Mouse (Mus musculus) liver, embryonic 15.5 days (tissue): ENCODE data around the gene Tcf7l2. TPM values are rescaled to one million over a fixed set of nuclear protein-coding genes. Genes with fewer than 3 reads are reported as not detected.

Experiments
- ATAC-seq: fragments of 200-750 bp; cut with Nextera tagmentation; 2 replicates; pipeline ENCODE4 v1.8.0; 2017; ENCODE audit warnings: moderate number of reproducible peaks, mild to moderate bottlenecking, moderate library complexity; ENCODE audit not compliant: insufficient read depth
- H3K27ac ChIP-seq: fragments of 300-500 bp; sonication (generic); replicated peaks from 2 replicates; pipeline ENCODE4 v1.5.1; 2015; ENCODE audit warnings: mild to moderate bottlenecking, inconsistent platforms
- H3K27me3 ChIP-seq: fragments of 300-500 bp; sonication (generic); 2 replicates; pipeline ENCODE4 v1.6.1; 2015; ENCODE audit warnings: mild to moderate bottlenecking, inconsistent platforms
- H3K36me3 ChIP-seq: fragments of 300-500 bp; sonication (generic); replicated peaks from 2 replicates; pipeline ENCODE4 v1.6.1; 2015; ENCODE audit warnings: moderate library complexity, mild to moderate bottlenecking, inconsistent platforms
- H3K4me1 ChIP-seq: fragments of 300-500 bp; sonication (generic); replicated peaks from 2 replicates; pipeline ENCODE4 v1.6.1; 2015; ENCODE audit warnings: inconsistent platforms
- H3K4me2 ChIP-seq: fragments of 300-500 bp; sonication (generic); 2 replicates; pipeline ENCODE4 v1.6.1; 2015; ENCODE audit warnings: moderate library complexity, mild to moderate bottlenecking, inconsistent platforms
- H3K4me3 ChIP-seq: fragments of 300-500 bp; sonication (generic); replicated peaks from 2 replicates; pipeline ENCODE4 v1.5.1; 2015; ENCODE audit warnings: mild to moderate bottlenecking, inconsistent platforms
- H3K9ac ChIP-seq: fragments of 300-500 bp; sonication (generic); 2 replicates; pipeline ENCODE4 v1.6.1; 2015; ENCODE audit warnings: moderate library complexity, mild to moderate bottlenecking, inconsistent platforms
- H3K9me3 ChIP-seq: fragments of 300-500 bp; sonication (generic); replicated peaks from 2 replicates; pipeline ENCODE4 v1.6.1; 2016; ENCODE audit warnings: inconsistent platforms
- WGBS: fragments of 180-500 bp; shearing (Covaris S2); methylation state at CpG from one replicate; pipeline ENCODE4 v1.1.7; 2015; ENCODE audit warnings: mixed read lengths; ENCODE audit not compliant: insufficient replicate concordance; 5-methylcytosine and 5-hydroxymethylcytosine counted together
- polyA plus RNA-seq: library from polyadenylated mRNA; unstranded; fragments of >200 nt; fragmentation: Nextera tagmentation; extraction: Ambion mirVana; gene quantifications from 2 replicates; pipeline ENCODE4 v1.2.1, GENCODE M21; 2015

The Tcf7l2 gene
- polyA plus RNA-seq, 1 experiment from 2014 or later, result 19.3 TPM

- no peak for ATAC-seq
- Histone ChIP-seq H3K27me3 (no peaks in the 10 kb centered on the region), H3K27ac (no peak overlapping the region), H3K9me3 (no peaks in the 10 kb centered on the region), H3K9ac (no peak overlapping the region), H3K4me2 (no peak overlapping the region), H3K36me3 (peaks cover 15% of the 10 kb centered on the region; the same call in 1 of the 2 replicates), H3K4me1 (no peaks in the 10 kb centered on the region), H3K4me3 (no peak overlapping the region)
- WGBS, result 73% methylated on average over 5 of the region's 5 CpGs
Observed at GRCm38 (mm10) chr19:55951397-55951796, 209.8 kb downstream of the Tcf7l2 start.

- Histone ChIP-seq H3K36me3 (0 out of 2 replicates have a peak, but pooled peaks cover 10% of the 10 kb centered on the region), H3K27me3 (no peaks in the 10 kb centered on the region), H3K9ac (no peak overlapping the region), H3K27ac (no peak overlapping the region), H3K4me2 (no peak overlapping the region), H3K4me1 (no peaks in the 10 kb centered on the region), H3K9me3 (no peaks in the 10 kb centered on the region), H3K4me3 (no peak overlapping the region)
- 69% methylated on average over 3 of the region's 3 CpGs for WGBS
- ATAC-seq, result no peak
Observed at GRCm38 (mm10) chr19:55953207-55953606, 211.6 kb downstream of the Tcf7l2 start.

- ATAC-seq, result no peak
- WGBS, result 58% methylated on average over 3 of the region's 3 CpGs
- no peak overlapping the region for H3K27ac ChIP-seq
- H3K9ac ChIP-seq, result no peak overlapping the region
- H3K27me3 ChIP-seq, result no peaks in the 10 kb centered on the region
- 0 out of 2 replicates have a peak, but pooled peaks cover 4% of the 10 kb centered on the region for H3K36me3 ChIP-seq
- H3K4me2 ChIP-seq, result no peak overlapping the region
- H3K4me3 ChIP-seq, result no peak overlapping the region
- no peaks in the 10 kb centered on the region for H3K4me1 ChIP-seq
- H3K9me3 ChIP-seq, result 0 out of 2 replicates have a peak, but pooled peaks cover 2% of the 10 kb centered on the region
Observed at GRCm38 (mm10) chr19:55955126-55955525, 213.5 kb downstream of the Tcf7l2 start.

GRCm38 (mm10) chr19:55956745-55957144, 215.1 kb downstream of the Tcf7l2 start:
- ATAC-seq, result no peak

GRCm38 (mm10) chr19:55964421-55964820, 222.8 kb downstream of the Tcf7l2 start:
- H3K36me3 ChIP-seq, result no peaks in the 10 kb centered on the region
- no peak overlapping the region for H3K9ac ChIP-seq
- no peaks in the 10 kb centered on the region for H3K9me3 ChIP-seq
- no peak overlapping the region for H3K4me2 ChIP-seq
- H3K27ac ChIP-seq, result no peak overlapping the region
- no peak for ATAC-seq
- no peak overlapping the region for H3K4me3 ChIP-seq
- H3K4me1 ChIP-seq, result no peaks in the 10 kb centered on the region
- H3K27me3 ChIP-seq, result peaks cover 10% of the 10 kb centered on the region
- WGBS, result 86% methylated on average over 3 of the region's 3 CpGs

More at GRCm38 (mm10) chr19:55956745-55957144, 215.1 kb downstream of the Tcf7l2 start:
- 0 out of 2 replicates have a peak, but pooled peaks cover 2% of the 10 kb centered on the region for H3K9me3 ChIP-seq
- no peaks in the 10 kb centered on the region for H3K4me1 ChIP-seq
- H3K36me3 ChIP-seq, result no peaks in the 10 kb centered on the region
- WGBS, result 77% methylated on average over 6 of the region's 6 CpGs
- no peaks in the 10 kb centered on the region for H3K27me3 ChIP-seq
- no peak overlapping the region for H3K27ac ChIP-seq
- no peak overlapping the region for H3K4me3 ChIP-seq
- no peak overlapping the region for H3K9ac ChIP-seq
- no peak overlapping the region for H3K4me2 ChIP-seq

GRCm38 (mm10) chr19:55966066-55966465, 224.4 kb downstream of the Tcf7l2 start:
- no peak overlapping the region for H3K27ac ChIP-seq
- H3K27me3 ChIP-seq, result peaks cover 21% of the 10 kb centered on the region
- H3K4me3 ChIP-seq, result no peak overlapping the region
- H3K9me3 ChIP-seq, result no peaks in the 10 kb centered on the region
- H3K36me3 ChIP-seq, result no peaks in the 10 kb centered on the region
- H3K9ac ChIP-seq, result no peak overlapping the region
- 40% methylated on average over 7 of the region's 7 CpGs for WGBS
- H3K4me2 ChIP-seq, result no peak overlapping the region
- H3K4me1 ChIP-seq, result no peaks in the 10 kb centered on the region
- ATAC-seq, result no peak

- Histone ChIP-seq H3K9me3 (no peaks in the 10 kb centered on the region), H3K4me1 (no peaks in the 10 kb centered on the region), H3K27me3 (peaks cover 32% of the 10 kb centered on the region), H3K27ac (no peak overlapping the region), H3K4me2 (no peak overlapping the region), H3K4me3 (no peak overlapping the region), H3K36me3 (no peaks in the 10 kb centered on the region), H3K9ac (no peak overlapping the region)
- ATAC-seq, result no peak
- WGBS, result 38% methylated on average over 14 of the region's 14 CpGs
Observed at GRCm38 (mm10) chr19:55969929-55970531, 228.4 kb downstream of the Tcf7l2 start.

- WGBS, result 76% methylated on average over 9 of the region's 9 CpGs
- no peaks in the 10 kb centered on the region for H3K4me1 ChIP-seq
- no peak overlapping the region for H3K9ac ChIP-seq
- H3K4me3 ChIP-seq, result no peak overlapping the region
- no peak overlapping the region for H3K27ac ChIP-seq
- ATAC-seq, result no peak
- H3K9me3 ChIP-seq, result no peaks in the 10 kb centered on the region
- peaks cover 11% of the 10 kb centered on the region for H3K27me3 ChIP-seq
- no peak overlapping the region for H3K4me2 ChIP-seq
- H3K36me3 ChIP-seq, result no peaks in the 10 kb centered on the region
Observed at GRCm38 (mm10) chr19:55976073-55976472, 234.5 kb downstream of the Tcf7l2 start.
